In the genomic region with DNA sequence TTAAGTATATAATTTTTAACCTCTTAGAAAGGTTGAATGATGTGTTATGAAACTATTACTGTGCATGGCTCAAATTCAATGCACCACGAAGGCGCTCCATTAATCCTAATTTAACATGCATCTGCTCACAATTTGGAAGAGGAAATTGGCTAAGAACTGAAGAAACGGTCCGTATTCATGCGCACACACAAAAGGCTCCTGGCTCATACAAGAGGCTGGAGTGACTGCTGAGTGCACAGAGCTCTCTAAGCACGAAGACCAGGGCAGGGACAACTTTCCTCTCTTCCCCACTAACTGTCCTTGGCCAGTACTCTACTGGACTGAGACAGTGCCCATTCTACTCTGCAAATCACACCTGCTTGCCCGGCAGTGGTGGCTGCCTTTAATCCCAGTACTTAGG, we compare ENCODE assay signal across 25 mouse cellular contexts.
DNase-seq lines count a peak whose midpoint lies in the region; ATAC-seq and TF ChIP-seq lines count a peak whose summit lies in the region.
"Had no signal": no experiment of that assay in that cellular context is flagged by ENCODE, and none has a peak within 500 bp of the region (broad histone marks: within the 10 kb centered on the region; RNA-seq: fewer than 3 reads in every experiment).

No protein-coding gene starts in this region.

- H3K27me3 ChIP-seq in embryonic facial prominence, embryonic 11.5 days (ENCODE audit: control insufficient read depth, insufficient read depth, low read length), result no peaks in the 10 kb centered on the region
- peaks cover 11% of the 10 kb centered on the region for H3K27me3 ChIP-seq in embryonic facial prominence, embryonic 10.5 days (replicated peaks; ENCODE audit: low read depth, poor library complexity, severe bottlenecking)
- no peaks in the 10 kb centered on the region for H3K27me3 ChIP-seq in midbrain, postnatal 0 days (ENCODE audit: insufficient read depth, low read length)
- H3K27me3 ChIP-seq in midbrain, embryonic 15.5 days (replicated peaks), result 0 out of 2 replicates have a peak, but pooled peaks cover 2% of the 10 kb centered on the region
- 0 out of 2 replicates have a peak, but pooled peaks cover 3% of the 10 kb centered on the region for H3K27me3 ChIP-seq in forebrain, embryonic 14.5 days (replicated peaks; ENCODE audit: control insufficient read depth, insufficient read depth, low read length)
- H3K27me3 ChIP-seq: embryonic facial prominence, embryonic 15.5 days; hindbrain, embryonic 12.5 days; intestine, embryonic 15.5 days had no signal

- H3K4me3 ChIP-seq in embryonic facial prominence, embryonic 11.5 days (ENCODE audit: low read depth, low read length), result no peak overlapping the region
- no peak overlapping the region for H3K4me3 ChIP-seq in embryonic facial prominence, embryonic 10.5 days
- no peak overlapping the region for H3K4me3 ChIP-seq in midbrain, postnatal 0 days (ENCODE audit: low read depth, low read length)
- no peak overlapping the region for H3K4me3 ChIP-seq in midbrain, embryonic 15.5 days
- H3K4me3 ChIP-seq in forebrain, embryonic 14.5 days (ENCODE audit: low read depth, low read length), result no peak overlapping the region
- H3K4me3 ChIP-seq: embryonic facial prominence, embryonic 15.5 days; erythroblast, embryonic 14.5 days; heart, embryonic 10.5 days; hindbrain, embryonic 12.5 days; intestine, embryonic 15.5 days had no signal

- no peak overlapping the region for H3K27ac ChIP-seq in embryonic facial prominence, embryonic 11.5 days (replicated peaks; ENCODE audit: low read depth, low read length)
- no peak overlapping the region for H3K27ac ChIP-seq in embryonic facial prominence, embryonic 10.5 days (replicated peaks)
- H3K27ac ChIP-seq in midbrain, postnatal 0 days (ENCODE audit: low read depth, low read length), result no peak overlapping the region
- no peak overlapping the region for H3K27ac ChIP-seq in midbrain, embryonic 15.5 days
- no peak overlapping the region for H3K27ac ChIP-seq in forebrain, embryonic 14.5 days (ENCODE audit: low read depth, low read length)
- H3K27ac ChIP-seq: embryonic facial prominence, embryonic 15.5 days; heart, embryonic 10.5 days; hindbrain, embryonic 12.5 days; intestine, embryonic 15.5 days had no signal

- no peaks in the 10 kb centered on the region for H3K36me3 ChIP-seq in embryonic facial prominence, embryonic 11.5 days (replicated peaks; ENCODE audit: control insufficient read depth, insufficient read depth, low read depth, low read length)
- H3K36me3 ChIP-seq in embryonic facial prominence, embryonic 10.5 days (replicated peaks), result no peaks in the 10 kb centered on the region
- no peaks in the 10 kb centered on the region for H3K36me3 ChIP-seq in midbrain, postnatal 0 days (ENCODE audit: insufficient read depth, low read length)
- H3K36me3 ChIP-seq in midbrain, embryonic 15.5 days (replicated peaks), result no peaks in the 10 kb centered on the region
- no peaks in the 10 kb centered on the region for H3K36me3 ChIP-seq in forebrain, embryonic 14.5 days (ENCODE audit: control insufficient read depth, insufficient read depth, low read length)
- H3K36me3 ChIP-seq: embryonic facial prominence, embryonic 15.5 days; G1E; heart, embryonic 10.5 days; hindbrain, embryonic 12.5 days; intestine, embryonic 15.5 days had no signal

- H3K4me2 ChIP-seq in embryonic facial prominence, embryonic 11.5 days (ENCODE audit: low read depth, low read length), result no peak overlapping the region
- no peak overlapping the region for H3K4me2 ChIP-seq in midbrain, postnatal 0 days (ENCODE audit: low read depth, low read length, poor library complexity, severe bottlenecking)
- H3K4me2 ChIP-seq in midbrain, embryonic 15.5 days, result no peak overlapping the region
- H3K4me2 ChIP-seq in forebrain, embryonic 14.5 days (ENCODE audit: low read length), result no peak overlapping the region
- H3K4me2 ChIP-seq: embryonic facial prominence, embryonic 15.5 days; hindbrain, embryonic 12.5 days; intestine, embryonic 15.5 days had no signal

- WGBS in embryonic facial prominence, embryonic 11.5 days, result 49% methylated on average over 7 of the region's 7 CpGs
- 57% methylated on average over 7 of the region's 7 CpGs for WGBS in embryonic facial prominence, embryonic 10.5 days
- 43% methylated on average over 7 of the region's 7 CpGs for WGBS in midbrain, postnatal 0 days
- 45% methylated on average over 7 of the region's 7 CpGs for whole genome bisulfite sequencing in midbrain, embryonic 15.5 days
- WGBS in forebrain, embryonic 14.5 days, result 7% methylated on average over 7 of the region's 7 CpGs

- H3K9ac ChIP-seq in embryonic facial prominence, embryonic 11.5 days (replicated peaks; ENCODE audit: low read length), result no peak overlapping the region
- H3K9ac ChIP-seq in midbrain, postnatal 0 days (replicated peaks; ENCODE audit: low read length, poor library complexity, severe bottlenecking), result no peak overlapping the region
- H3K9ac ChIP-seq in midbrain, embryonic 15.5 days, result no peak overlapping the region
- no peak overlapping the region for H3K9ac ChIP-seq in forebrain, embryonic 14.5 days (ENCODE audit: low read length)
- H3K9ac ChIP-seq: embryonic facial prominence, embryonic 15.5 days; hindbrain, embryonic 12.5 days; intestine, embryonic 15.5 days had no signal

- ATAC-seq in embryonic facial prominence, embryonic 11.5 days (replicated peaks; ENCODE audit: insufficient number of reproducible peaks, low FRiP score, low TSS enrichment, low read depth), result no peak
- ATAC-seq in midbrain, postnatal 0 days (ENCODE audit: low FRiP score), result no peak
- ATAC-seq in midbrain, embryonic 15.5 days (replicated peaks), result no peak
- ATAC-seq in forebrain, embryonic 14.5 days, result no peak
- ATAC-seq: CD4-positive, CD25-positive, alpha-beta regulatory T cell, adult 4 months; intestine, embryonic 15.5 days had no signal

- no peak for TF ChIP-seq CTCF in midbrain, postnatal 0 days (IDR thresholded peaks at IDR 0.05)

- peak; percentile 45 for DNase-seq in embryonic facial prominence, embryonic 11.5 days (ENCODE audit: low spot score)
- no peak for DNase-seq in embryonic facial prominence, embryonic 10.5 days (ENCODE audit: low spot score)
- DNase-seq in midbrain, postnatal 0 days (ENCODE audit: low spot score), result peak; percentile 22
- DNase-seq in forebrain, embryonic 14.5 days (ENCODE audit: low spot score), result peak; percentile 80
- DNase-seq in forelimb bud, embryonic 11.5 days (ENCODE audit: low read depth, low spot score), result peak; percentile 27
- DNase-seq in urinary bladder, postnatal 36 days (ENCODE audit: low spot score in 2 of 2), result no peak
- DNase-seq in cerebellum, adult 11 months, result no peak
- DNase-seq: adrenal gland, adult 8-10 months; adrenal gland, postnatal 36 days; B cell, adult 2 months; cerebellum, adult 11-12 months; cerebellum, adult 9-10 months; cerebellum, postnatal 25 days; gastrocnemius, postnatal 36 days; heart, adult 11 months; heart, postnatal 10 days; heart, postnatal 4 days had no signal

- H3K9me3 ChIP-seq in embryonic facial prominence, embryonic 11.5 days (replicated peaks; ENCODE audit: control insufficient read depth, low read length), result no peaks in the 10 kb centered on the region
- 0 out of 2 replicates have a peak, but pooled peaks cover 3% of the 10 kb centered on the region for H3K9me3 ChIP-seq in embryonic facial prominence, embryonic 10.5 days
- no peaks in the 10 kb centered on the region for H3K9me3 ChIP-seq in midbrain, postnatal 0 days (ENCODE audit: low read length)
- H3K9me3 ChIP-seq in midbrain, embryonic 15.5 days, result no peaks in the 10 kb centered on the region
- no peaks in the 10 kb centered on the region for H3K9me3 ChIP-seq in forebrain, embryonic 14.5 days (replicated peaks; ENCODE audit: control insufficient read depth, low read length)
- H3K9me3 ChIP-seq: embryonic facial prominence, embryonic 15.5 days; heart, embryonic 10.5 days; hindbrain, embryonic 12.5 days; intestine, embryonic 15.5 days had no signal

- H3K4me1 ChIP-seq in embryonic facial prominence, embryonic 11.5 days (ENCODE audit: control insufficient read depth, insufficient read depth, low read length), result no peaks in the 10 kb centered on the region
- H3K4me1 ChIP-seq in embryonic facial prominence, embryonic 10.5 days, result peaks cover 30% of the 10 kb centered on the region
- H3K4me1 ChIP-seq in midbrain, postnatal 0 days (ENCODE audit: insufficient read depth, low read length), result 0 out of 2 replicates have a peak, but pooled peaks cover 2% of the 10 kb centered on the region
- no peaks in the 10 kb centered on the region for H3K4me1 ChIP-seq in midbrain, embryonic 15.5 days
- H3K4me1 ChIP-seq in forebrain, embryonic 14.5 days (ENCODE audit: control insufficient read depth, insufficient read depth, low read length), result peaks cover 7% of the 10 kb centered on the region
- H3K4me1 ChIP-seq: embryonic facial prominence, embryonic 15.5 days; heart, embryonic 10.5 days; intestine, embryonic 15.5 days had no signal

Comparison
In these comparisons a context has a peak if more than half of its experiments do, and no peak if none do; other contexts are left out.
1. DNase-seq: peak in embryonic facial prominence, embryonic 11.5 days (single experiment), midbrain, postnatal 0 days (single experiment), forebrain, embryonic 14.5 days (single experiment) and forelimb bud, embryonic 11.5 days (single experiment); none in embryonic facial prominence, embryonic 10.5 days (single experiment), urinary bladder, postnatal 36 days (0 of 2) and cerebellum, adult 11 months (single experiment).